Mouse (Mus musculus) spleen, adult 2 months (tissue): ENCODE data around the gene Usp8. TPM values are rescaled to one million over a fixed set of nuclear protein-coding genes. Genes with fewer than 3 reads are reported as not detected.

Source experiments
- DNase-seq, 2 experiments: peaks; one replicate each; pipeline versions ENCODE4 v3.0.0 to v3.0.0-alpha.2; 2012 to 2021; ENCODE audit warnings: low spot score in 2 of 2, low read depth in 1 of 2
- H3K27ac ChIP-seq: fragments of 200-500 bp; 2 replicates; pipeline ENCODE4 v1.5.1; 2012; ENCODE audit warnings: low read length, inconsistent platforms; ENCODE audit not compliant: insufficient read depth
- H3K27me3 ChIP-seq: fragments of 200-500 bp; 2 replicates; pipeline ENCODE4 v1.6.1; 2012; ENCODE audit warnings: mild to moderate bottlenecking, moderate library complexity, low read length, inconsistent platforms; ENCODE audit not compliant: control insufficient read depth, insufficient read depth
- H3K36me3 ChIP-seq: fragments of 200-500 bp; 2 replicates; pipeline ENCODE4 v1.6.1; 2012; ENCODE audit warnings: mild to moderate bottlenecking, low read length, inconsistent platforms; ENCODE audit not compliant: control insufficient read depth, insufficient read depth
- H3K4me1 ChIP-seq: fragments of 200-500 bp; 2 replicates; pipeline ENCODE4 v1.6.1; 2011; ENCODE audit warnings: inconsistent platforms; ENCODE audit not compliant: control insufficient read depth, insufficient read depth, insufficient read length
- H3K4me3 ChIP-seq: fragments of 200-500 bp; 2 replicates; pipeline ENCODE4 v1.5.1; 2011; ENCODE audit warnings: mild to moderate bottlenecking, inconsistent platforms; ENCODE audit not compliant: insufficient read depth, insufficient read length; ENCODE audit errors: extremely low read depth
- CTCF ChIP-seq: fragments of 200-500 bp; IDR thresholded peaks from 2 replicates; pipeline ENCODE4 v1.5.1; 2011; ENCODE audit warnings: mild to moderate bottlenecking, inconsistent platforms; ENCODE audit not compliant: insufficient read depth, insufficient read length, insufficient replicate concordance; ENCODE audit errors: extremely low read depth
- POLR2A ChIP-seq: fragments of 200-500 bp; IDR thresholded peaks from 2 replicates; pipeline ENCODE4 v1.6.1; 2011; ENCODE audit warnings: low read depth, low read length, inconsistent platforms
- WGBS: fragments of 180-500 bp; shearing (Covaris S2); methylation state at CpG from one replicate; pipeline ENCODE4 v1.1.7; 2018; 5-methylcytosine and 5-hydroxymethylcytosine counted together
- polyA plus RNA-seq: library from polyadenylated mRNA; depleted of rRNA; stranded (reverse); fragments of >200 nt; gene quantifications from 2 replicates; pipeline ENCODE4 v1.2.3, GENCODE M21; 2012; rRNA removed

Usp8 gene
- 9.2 and 10.3 TPM in 2 replicates for polyA plus RNA-seq

GRCm38 (mm10) chr2:126706759-126707437 lies at the start of gene Usp8:
Gene Usp8 (plus strand): TSS chr2:126707328.
- TF ChIP-seq CTCF (no peak), POLR2A (peak; percentile 91)
- H3K27ac ChIP-seq = peak within 1 kb of the TSS; percentile 80
- WGBS = 2% methylated on average over 47 of the region's 47 CpGs
- no peaks in the 10 kb centered on the region for H3K27me3 ChIP-seq
- peak; percentile 85 to 96 for DNase-seq
- H3K4me3 ChIP-seq = peak within 1 kb of the TSS; percentile 83
- no peaks in the 10 kb centered on the region for H3K4me1 ChIP-seq
- no peaks in the 10 kb centered on the region; the same call in 1 of the 2 replicates for H3K36me3 ChIP-seq

DNA sequence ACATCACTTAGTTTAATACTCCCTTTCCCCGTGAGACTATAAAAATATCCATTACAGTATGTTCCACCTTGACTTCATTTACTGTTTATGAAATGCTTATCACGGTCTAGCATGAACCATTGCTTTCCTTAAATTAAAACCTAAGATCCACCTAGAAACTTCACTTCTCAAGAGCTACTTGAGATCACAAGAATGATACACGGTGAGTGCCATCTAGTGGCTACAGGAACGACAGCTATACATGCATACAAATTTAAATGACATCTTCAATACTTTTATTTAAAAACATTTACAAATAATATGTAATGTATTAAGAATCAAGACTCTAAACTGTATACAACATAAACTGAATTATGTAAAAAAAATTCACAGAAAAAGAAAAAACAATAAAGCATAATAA lies 43.6 kb upstream of the Usp8 start:
- DNase-seq = peak; percentile 14 to 52
- H3K27ac ChIP-seq = no peak overlapping the region
- H3K4me1 ChIP-seq = no peaks in the 10 kb centered on the region
- WGBS = 24% methylated on average over 4 of the region's 4 CpGs
- H3K4me3 ChIP-seq = no peak overlapping the region
- H3K36me3 ChIP-seq = no peaks in the 10 kb centered on the region
- H3K27me3 ChIP-seq = no peaks in the 10 kb centered on the region
- TF ChIP-seq CTCF (no peak), POLR2A (no peak)

GRCm38 (mm10) chr2:126665984-126666383 lies 41.1 kb upstream of the Usp8 start:
- Histone ChIP-seq H3K27ac (no peak overlapping the region), H3K36me3 (no peaks in the 10 kb centered on the region; the same call in 1 of the 2 replicates), H3K27me3 (no peaks in the 10 kb centered on the region), H3K4me3 (no peak overlapping the region), H3K4me1 (no peaks in the 10 kb centered on the region)
- 37% methylated on average over 3 of the region's 3 CpGs for WGBS
- TF ChIP-seq POLR2A (no peak), CTCF (no peak)
- no peak for DNase-seq

DNA sequence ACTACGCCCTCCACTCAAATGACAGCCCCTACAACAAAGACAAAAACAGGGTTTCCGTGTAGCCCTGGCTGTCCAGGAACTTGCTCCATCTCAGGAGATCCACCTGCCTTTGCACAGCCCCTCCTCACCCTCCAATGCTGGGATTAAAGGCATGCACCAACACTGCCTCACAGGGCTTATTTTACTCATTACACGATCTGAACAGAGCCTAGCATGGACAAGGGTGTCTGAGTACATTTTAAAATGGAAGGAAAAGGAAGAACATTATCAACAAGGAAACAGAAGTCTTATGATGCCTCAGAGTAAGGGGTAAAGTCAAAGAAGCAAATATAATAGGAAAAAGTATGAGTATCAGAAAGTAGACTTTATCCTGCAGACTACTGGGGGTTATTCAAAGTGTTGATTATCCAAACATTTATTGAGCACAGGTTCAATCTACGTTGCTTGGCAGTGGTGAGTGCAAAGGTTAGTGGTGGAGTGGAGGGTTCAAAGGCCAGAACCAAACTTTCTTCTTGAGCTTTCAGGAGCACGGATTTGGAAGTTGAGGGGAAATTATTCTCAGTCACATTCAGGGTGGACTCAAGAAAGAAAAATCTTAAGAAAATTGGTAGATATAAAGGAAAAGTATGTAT lies 38.4 kb upstream of the Usp8 start:
- no peak for TF ChIP-seq POLR2A
- no peak for TF ChIP-seq CTCF
- Histone ChIP-seq H3K4me3 (no peak overlapping the region), H3K4me1 (no peaks in the 10 kb centered on the region; the same call in 1 of the 2 replicates), H3K36me3 (no peaks in the 10 kb centered on the region; the same call in 1 of the 2 replicates), H3K27me3 (no peaks in the 10 kb centered on the region), H3K27ac (no peak overlapping the region)
- WGBS = 89% methylated on average over 5 of the region's 5 CpGs
- no peak for DNase-seq

DNA sequence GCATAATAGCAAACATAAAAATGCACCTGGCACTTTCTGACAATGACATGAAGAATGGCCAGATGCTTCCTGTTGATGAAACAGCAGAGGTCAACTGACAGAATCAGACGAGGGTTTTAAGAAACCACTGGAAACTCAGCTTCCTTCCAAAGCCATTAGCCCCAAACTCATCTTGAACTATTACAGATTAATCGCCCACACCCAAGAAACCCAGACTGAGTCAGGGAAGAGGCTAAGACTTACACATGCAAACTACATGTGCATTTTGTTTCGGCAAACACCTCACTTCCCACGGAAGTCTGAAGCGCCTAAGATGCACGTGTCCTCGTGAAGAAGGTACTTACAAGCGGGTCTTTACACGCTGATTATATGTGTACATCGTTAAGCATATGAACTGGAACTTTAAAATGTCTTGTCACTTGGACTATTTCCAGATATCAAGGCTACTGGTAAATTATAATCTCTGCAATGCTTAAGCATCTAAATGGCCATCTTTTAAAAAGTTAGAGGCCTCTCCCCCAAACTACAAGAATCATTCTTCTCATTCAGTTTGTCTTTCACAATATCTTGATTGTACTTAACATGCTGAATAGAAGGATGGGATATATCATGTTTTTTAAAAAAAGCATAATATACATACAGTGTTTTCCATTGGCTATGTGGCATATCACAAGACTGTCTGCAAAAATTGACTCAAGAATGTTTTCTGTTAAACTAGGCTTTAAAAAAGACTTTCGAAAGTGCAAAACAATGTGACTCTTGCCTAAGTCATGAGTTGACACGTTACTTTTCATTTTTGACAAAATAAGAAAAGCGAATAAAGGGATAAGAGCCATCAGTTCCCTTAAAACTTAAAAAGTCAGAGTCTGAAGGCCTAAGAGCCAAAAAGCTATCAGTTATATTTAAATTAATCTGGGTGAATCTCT lies 33.5 kb upstream of the Usp8 start:
- TF ChIP-seq CTCF (no peak), POLR2A (no peak)
- 6% methylated on average over 13 of the region's 13 CpGs for WGBS
- Histone ChIP-seq H3K27me3 (no peaks in the 10 kb centered on the region), H3K4me1 (peaks cover 2% of the 10 kb centered on the region; the same call in 1 of the 2 replicates), H3K4me3 (peak overlapping the region; percentile 78), H3K36me3 (no peaks in the 10 kb centered on the region; the same call in 1 of the 2 replicates), H3K27ac (peak overlapping the region; percentile 100; the same call in 1 of the 2 replicates)
- peak; percentile 18 to 33 for DNase-seq

DNA sequence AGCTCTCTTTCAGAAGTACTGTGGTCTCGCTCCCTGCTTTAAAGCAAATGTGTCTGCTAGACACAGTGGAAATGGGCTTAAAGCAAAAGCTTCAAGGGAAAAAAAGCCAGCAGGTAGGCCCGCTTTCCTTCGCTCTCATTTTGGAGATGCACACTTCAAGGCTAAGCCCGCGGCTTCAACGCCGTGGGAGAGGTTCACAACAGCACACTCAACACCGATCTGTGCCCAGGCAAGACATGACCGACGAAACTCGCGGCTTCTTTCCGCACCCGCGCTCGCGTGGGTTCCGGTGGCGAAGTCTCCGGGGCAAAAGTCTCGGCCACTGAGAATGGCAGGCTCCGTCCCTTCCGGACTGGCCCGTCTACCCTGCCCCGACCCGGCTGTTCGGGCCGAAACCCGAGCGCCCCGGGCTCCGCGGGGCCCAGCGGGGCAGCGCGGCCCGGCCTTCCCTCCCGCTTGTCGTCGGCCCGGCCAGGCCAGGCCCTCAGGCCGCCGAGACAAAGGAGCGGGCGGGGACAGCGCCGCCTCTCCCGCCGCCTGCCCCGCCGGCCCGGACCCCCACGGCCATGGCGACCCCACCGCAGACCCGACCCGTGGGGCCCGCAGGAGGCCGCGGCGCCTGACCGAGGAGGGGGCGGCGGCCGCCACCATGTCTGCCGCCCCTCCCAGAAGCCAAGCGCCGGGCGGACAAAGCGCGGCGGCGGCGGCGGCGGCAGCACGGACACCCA lies 32.5 kb upstream of the Usp8 start:
- Histone ChIP-seq H3K27ac (peak overlapping the region; percentile 100), H3K27me3 (no peaks in the 10 kb centered on the region), H3K4me1 (peaks cover 2% of the 10 kb centered on the region; the same call in 1 of the 2 replicates), H3K36me3 (no peaks in the 10 kb centered on the region; the same call in 1 of the 2 replicates), H3K4me3 (peak overlapping the region; percentile 78)
- WGBS = under 1% methylated on average over 73 of the region's 77 CpGs
- TF ChIP-seq POLR2A = no peak
- TF ChIP-seq CTCF = no peak
- peak; percentile 29 to 48 for DNase-seq
